Mouse (Mus musculus) small intestine, adult 2 months (tissue): ENCODE data around the gene Gm20422. TPM values are rescaled to one million over a fixed set of nuclear protein-coding genes. Genes with fewer than 3 reads are reported as not detected.
A peak's percentile ranks its signal among the peaks of the same experiment; 100 is the strongest.

Experiments used
- H3K27ac ChIP-seq: fragments of 200-500 bp; 2 replicates; pipeline ENCODE4 v1.5.1; 2012; ENCODE audit warnings: low read depth, low read length, control low read depth, inconsistent platforms; ENCODE audit not compliant: insufficient read depth
- H3K27me3 ChIP-seq: fragments of 200-500 bp; 2 replicates; pipeline ENCODE4 v1.6.1; 2012; ENCODE audit warnings: mild to moderate bottlenecking, moderate library complexity, low read length, inconsistent platforms; ENCODE audit not compliant: control insufficient read depth, insufficient read depth
- H3K36me3 ChIP-seq: fragments of 200-500 bp; 2 replicates; pipeline ENCODE4 v1.6.1; 2012; ENCODE audit warnings: mild to moderate bottlenecking, low read length, control low read depth, inconsistent platforms; ENCODE audit not compliant: control insufficient read depth, insufficient read depth
- H3K4me1 ChIP-seq: fragments of 200-500 bp; 2 replicates; pipeline ENCODE4 v1.6.1; 2012; ENCODE audit warnings: low read length, inconsistent platforms, mixed read lengths; ENCODE audit not compliant: control insufficient read depth, insufficient read depth, insufficient read length
- H3K4me3 ChIP-seq: fragments of 200-500 bp; 2 replicates; pipeline ENCODE4 v1.5.1; 2012; ENCODE audit warnings: low read depth, mild to moderate bottlenecking, control low read depth, inconsistent platforms, low read length, moderate library complexity
- CTCF ChIP-seq: fragments of 200-500 bp; IDR thresholded peaks from 2 replicates; pipeline ENCODE4 v1.5.1; 2012; ENCODE audit warnings: low read depth, mild to moderate bottlenecking, control low read depth, inconsistent platforms, low read length, moderate library complexity, mixed read lengths; ENCODE audit not compliant: insufficient replicate concordance, insufficient read length; ENCODE audit errors: extremely low read depth
- POLR2A ChIP-seq: fragments of 200-500 bp; IDR thresholded peaks from 2 replicates; pipeline ENCODE4 v1.6.1; 2012; ENCODE audit warnings: low read depth, mild to moderate bottlenecking, control low read depth, inconsistent platforms, low read length, moderate library complexity
- WGBS: fragments of 180-500 bp; shearing (Covaris S2); methylation state at CpG from one replicate; pipeline ENCODE4 v1.1.7; 2018; 5-methylcytosine and 5-hydroxymethylcytosine counted together
- polyA plus RNA-seq: library from polyadenylated mRNA; depleted of rRNA; stranded (reverse); fragments of >200 nt; gene quantifications from 2 replicates; pipeline ENCODE4 v1.2.3, GENCODE M21; 2012

The Gm20422 gene
- polyA plus RNA-seq, 1 experiment = not detected

DNA sequence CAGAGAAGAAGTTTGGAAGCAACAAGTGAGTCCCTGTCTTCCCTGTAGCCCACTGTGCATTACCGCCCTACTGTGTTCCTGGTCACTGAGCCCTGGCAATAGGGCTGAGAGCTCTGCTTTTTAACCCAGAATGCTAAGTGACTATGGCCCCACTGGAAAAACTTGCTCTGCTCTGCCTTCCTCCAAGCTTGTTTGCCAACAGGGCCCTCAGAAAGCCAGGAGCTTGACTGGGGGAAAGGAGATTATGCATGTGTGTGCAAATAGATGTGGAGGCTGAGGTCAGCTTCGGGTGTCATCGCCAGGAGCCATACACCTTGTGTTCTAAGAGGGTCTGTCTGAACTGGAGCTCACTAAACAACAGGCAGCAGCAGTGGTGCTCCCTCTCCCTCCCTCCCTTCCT, 19.4 kb upstream of the Gm20422 start:
- Histone ChIP-seq H3K36me3 (peaks cover 48% of the 10 kb centered on the region), H3K27me3 (no peaks in the 10 kb centered on the region), H3K4me1 (peaks cover 4% of the 10 kb centered on the region; the same call in 1 of the 2 replicates), H3K27ac (no peak overlapping the region), H3K4me3 (no peak overlapping the region)
- no peak for TF ChIP-seq POLR2A
- TF ChIP-seq CTCF = no peak
- WGBS = 86% methylated on average over 3 of the region's 3 CpGs

- Histone ChIP-seq H3K4me3 (no peak overlapping the region), H3K4me1 (peaks cover 4% of the 10 kb centered on the region; the same call in 1 of the 2 replicates), H3K27me3 (no peaks in the 10 kb centered on the region), H3K36me3 (peaks cover 44% of the 10 kb centered on the region), H3K27ac (no peak overlapping the region)
- WGBS = 84% methylated on average over 4 of the region's 4 CpGs
- no peak for TF ChIP-seq POLR2A
- no peak for TF ChIP-seq CTCF
These were observed 19.0 kb upstream of the Gm20422 start for GRCm38 (mm10) chr8:69793666-69794065.

DNA sequence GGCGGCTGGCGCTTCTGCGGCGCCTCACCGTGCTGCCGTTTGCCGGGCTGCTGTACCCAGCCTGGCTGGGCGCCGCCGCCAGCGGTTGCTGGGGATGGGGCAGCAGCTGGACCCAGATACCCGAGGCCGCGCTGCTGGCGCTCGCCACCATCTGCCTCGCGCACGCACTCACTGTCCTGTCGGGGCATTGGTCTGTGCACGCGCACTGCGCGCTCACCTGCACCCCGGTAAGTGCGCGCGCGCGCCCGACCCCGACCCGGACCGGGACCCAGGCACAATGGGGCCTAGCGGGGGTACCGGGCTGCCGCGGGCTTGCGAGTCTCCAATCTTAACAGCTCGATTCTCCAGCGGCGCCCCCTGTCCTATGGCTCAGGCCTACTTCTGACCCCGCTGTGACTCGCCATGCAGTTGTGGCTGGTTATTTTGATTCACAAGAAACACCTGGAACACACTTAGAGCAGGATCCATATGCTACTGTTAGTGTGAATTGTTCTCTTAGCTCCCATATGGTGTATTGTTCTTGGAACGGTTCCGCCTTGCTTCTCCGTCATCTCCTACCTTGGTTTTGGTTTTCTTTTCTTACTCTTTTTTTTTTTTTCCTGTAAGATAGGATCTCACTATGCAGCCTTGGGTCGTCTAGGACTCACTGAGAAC, 16.9 kb upstream of the Gm20422 start:
- WGBS = under 1% methylated on average over 48 of the region's 48 CpGs
- Histone ChIP-seq H3K27ac (peak overlapping the region; percentile 60), H3K27me3 (no peaks in the 10 kb centered on the region)

DNA sequence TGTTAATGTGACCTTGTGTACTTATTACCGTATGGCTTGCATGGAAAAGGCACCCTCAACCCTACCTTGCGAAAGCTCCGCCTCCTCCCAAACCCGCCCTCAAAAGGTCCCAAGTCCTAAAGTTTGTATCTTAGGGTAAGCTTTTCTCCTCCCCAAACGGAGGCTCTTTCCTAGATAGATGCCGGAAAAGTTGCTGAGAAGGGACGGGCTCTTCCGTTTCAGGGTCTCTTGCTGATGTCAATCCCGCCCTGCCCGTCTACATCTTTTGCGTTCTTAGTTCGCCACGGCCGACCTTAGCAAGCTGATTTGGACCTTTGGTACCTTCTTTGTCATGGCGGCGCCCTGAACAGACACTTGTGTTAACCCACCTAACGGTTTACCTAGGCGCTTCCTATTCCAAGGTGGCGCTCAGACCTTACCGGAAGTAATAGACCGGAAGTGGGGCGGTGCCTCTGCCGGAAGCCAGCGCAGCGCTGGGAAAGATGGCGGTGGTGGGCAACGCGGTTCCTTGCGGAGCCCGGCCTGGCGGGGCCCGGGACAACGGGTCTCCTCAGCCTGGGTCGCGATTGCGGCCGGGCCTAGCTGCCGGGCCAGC, 16.2 kb upstream of the Gm20422 start, which contains the start of the genes Atp13a1 and Zfp866:
TSS of gene Atp13a1 (plus strand) at position 391 of the 595 bp plus-strand sequence.
TSS of gene Zfp866 (minus strand) at position 406 of the 595 bp plus-strand sequence.
- Histone ChIP-seq H3K4me1 (peaks cover 4% of the 10 kb centered on the region; the same call in 1 of the 2 replicates), H3K4me3 (peak within 1 kb of the TSS; percentile 97), H3K36me3 (peaks cover 17% of the 10 kb centered on the region), H3K27ac (peak within 1 kb of the TSS; percentile 96), H3K27me3 (no peaks in the 10 kb centered on the region)
- WGBS = under 1% methylated on average over 38 of the region's 38 CpGs
- TF ChIP-seq CTCF (no peak), POLR2A (peak; percentile 62; the same call in 1 of the 2 replicates)

More for the DNA sequence above, 16.9 kb upstream of the Gm20422 start:
- H3K36me3 ChIP-seq = peaks cover 23% of the 10 kb centered on the region
- TF ChIP-seq CTCF (no peak), POLR2A (no peak)
- peak overlapping the region; percentile 97 for H3K4me3 ChIP-seq
- H3K4me1 ChIP-seq = peaks cover 4% of the 10 kb centered on the region; the same call in 1 of the 2 replicates

GRCm38 (mm10) chr8:69790364-69790763, 15.7 kb upstream of the Gm20422 start:
- WGBS = 15% methylated on average over 11 of the region's 11 CpGs
- TF ChIP-seq POLR2A (no peak), CTCF (no peak)
- H3K4me1 ChIP-seq = peaks cover 4% of the 10 kb centered on the region; the same call in 1 of the 2 replicates
- H3K27ac ChIP-seq = peak overlapping the region; percentile 96
- H3K27me3 ChIP-seq = no peaks in the 10 kb centered on the region
- H3K4me3 ChIP-seq = peak overlapping the region; percentile 97
- peaks cover 14% of the 10 kb centered on the region for H3K36me3 ChIP-seq

GRCm38 (mm10) chr8:69789731-69790130, 15.0 kb upstream of the Gm20422 start:
- WGBS = 27% methylated on average over 5 of the region's 5 CpGs
- H3K4me1 ChIP-seq = peaks cover 4% of the 10 kb centered on the region; the same call in 1 of the 2 replicates
- peaks cover 9% of the 10 kb centered on the region for H3K36me3 ChIP-seq
- no peak for TF ChIP-seq CTCF
- TF ChIP-seq POLR2A = no peak
- no peak overlapping the region for H3K27ac ChIP-seq
- no peaks in the 10 kb centered on the region for H3K27me3 ChIP-seq
- H3K4me3 ChIP-seq = no peak overlapping the region

DNA sequence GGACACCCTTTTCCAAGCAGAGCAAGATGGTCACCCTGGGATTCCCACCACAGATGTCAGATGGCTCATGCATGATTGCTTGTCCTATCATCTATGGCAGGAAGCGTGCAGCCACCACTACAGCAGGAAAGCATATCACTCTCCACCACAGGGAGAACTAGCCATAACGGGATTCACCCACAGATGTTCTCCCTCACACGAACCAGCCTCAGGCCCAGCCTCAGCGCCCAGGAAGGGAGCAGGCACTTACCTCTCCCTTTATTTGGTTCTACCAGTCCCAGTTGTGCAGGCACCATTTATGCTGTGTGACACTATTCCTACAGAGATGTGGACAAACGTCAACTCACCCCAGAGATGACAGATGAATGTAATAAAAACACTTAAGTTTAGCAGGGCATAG, 14.4 kb upstream of the Gm20422 start:
- no peak overlapping the region for H3K27ac ChIP-seq
- TF ChIP-seq POLR2A (no peak), CTCF (no peak)
- 86% methylated on average over 5 of the region's 5 CpGs for WGBS
- no peaks in the 10 kb centered on the region for H3K27me3 ChIP-seq
- H3K4me1 ChIP-seq = peaks cover 4% of the 10 kb centered on the region; the same call in 1 of the 2 replicates
- H3K36me3 ChIP-seq = peaks cover 3% of the 10 kb centered on the region; the same call in 1 of the 2 replicates
- H3K4me3 ChIP-seq = no peak overlapping the region
